Mouse (Mus musculus) liver, postnatal 0 days (tissue): ENCODE measurements at regions not wholly inside any gene's neighbourhood (a gene's known extent, or its start where the extent isn't known, plus 50 kb on each side); places are given as distances from the start of the nearest gene placed in this dataset.

ENCODE experiments used
- ATAC-seq: fragments of 200-750 bp; cut with Nextera tagmentation; 2 replicates; pipeline ENCODE4 v1.8.0; 2017; ENCODE audit warnings: mild to moderate bottlenecking, moderate library complexity
- DNase-seq: peaks from one replicate; pipeline ENCODE4 v3.0.0-alpha.2; 2016
- H3K27ac ChIP-seq: fragments of 300-500 bp; sonication (generic); 2 replicates; pipeline ENCODE4 v1.5.1; 2014; ENCODE audit warnings: antibody characterized with exemption, moderate library complexity, mild to moderate bottlenecking, low read depth
- H3K27me3 ChIP-seq: fragments of 300-500 bp; sonication (generic); 2 replicates; pipeline ENCODE4 v1.6.1; 2014; ENCODE audit warnings: low read length, control low read depth, mixed read lengths; ENCODE audit not compliant: insufficient read depth
- H3K36me3 ChIP-seq: fragments of 300-500 bp; sonication (generic); replicated peaks from 2 replicates; pipeline ENCODE4 v1.6.1; 2014; ENCODE audit warnings: mild to moderate bottlenecking, control low read depth, low read length, moderate library complexity, mixed read lengths; ENCODE audit not compliant: insufficient read depth
- H3K4me1 ChIP-seq: fragments of 300-500 bp; sonication (generic); 2 replicates; pipeline ENCODE4 v1.6.1; 2014; ENCODE audit warnings: antibody characterized with exemption, mild to moderate bottlenecking, control low read depth; ENCODE audit not compliant: insufficient read depth
- H3K4me2 ChIP-seq: fragments of 300-500 bp; sonication (generic); 2 replicates; pipeline ENCODE4 v1.6.1; 2014; ENCODE audit warnings: low read depth, mild to moderate bottlenecking, low read length, moderate library complexity, mixed read lengths
- H3K4me3 ChIP-seq: fragments of 300-500 bp; sonication (generic); 2 replicates; pipeline ENCODE4 v1.5.1; 2014; ENCODE audit warnings: low read depth, low read length
- H3K9ac ChIP-seq: fragments of 300-500 bp; sonication (generic); replicated peaks from 2 replicates; pipeline ENCODE4 v1.6.1; 2014; ENCODE audit warnings: mild to moderate bottlenecking, moderate library complexity
- H3K9me3 ChIP-seq: fragments of 300-500 bp; sonication (generic); 2 replicates; pipeline ENCODE4 v1.6.1; 2016; ENCODE audit warnings: mild to moderate bottlenecking, control low read depth, low read length, mixed read lengths
- CTCF ChIP-seq: sonication (generic); IDR thresholded peaks from 2 replicates; pipeline ENCODE4 v1.5.1; 2016; ENCODE audit warnings: antibody characterized with exemption, low read depth
- EP300 ChIP-seq: IDR thresholded peaks from 2 replicates; pipeline ENCODE4 v1.6.1; 2016; ENCODE audit warnings: antibody characterized with exemption, low read depth, mild to moderate bottlenecking
- WGBS: fragments of 180-500 bp; shearing (Covaris S2); extraction: QIAGEN DNeasy Blood & Tissue Kit; methylation state at CpG from one replicate; pipeline ENCODE4 v1.1.7; 2014; ENCODE audit not compliant: insufficient replicate concordance; 5-methylcytosine and 5-hydroxymethylcytosine counted together

DNA sequence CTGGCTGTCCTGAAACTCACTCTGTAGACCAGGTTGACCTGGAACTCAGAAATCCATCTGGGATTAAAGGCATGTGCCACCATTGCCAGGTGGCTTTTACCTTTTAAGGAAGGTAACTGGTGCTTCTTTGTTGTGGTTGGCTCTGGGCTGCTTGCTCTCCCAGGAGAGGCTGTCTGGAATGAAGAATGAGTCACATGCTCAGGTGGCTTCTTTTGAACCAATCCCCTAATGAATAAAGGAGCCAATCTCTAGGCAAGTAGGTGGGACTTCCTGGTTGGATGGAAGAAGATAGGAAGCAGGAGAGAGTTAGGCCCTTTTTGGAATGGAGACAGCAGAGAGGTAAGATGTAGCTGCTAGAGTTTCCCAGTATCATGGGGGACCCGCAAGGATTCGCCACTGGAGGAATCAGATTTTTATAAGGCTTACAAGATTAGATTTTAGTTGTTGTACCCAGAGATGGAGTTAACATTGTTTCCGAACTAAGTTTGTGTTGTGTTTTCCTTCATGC is 241.6 kb downstream of the Enc1 start:
- Histone ChIP-seq H3K36me3 (no peaks in the 10 kb centered on the region), H3K4me2 (no peak overlapping the region), H3K9ac (no peak overlapping the region), H3K27me3 (no peaks in the 10 kb centered on the region), H3K9me3 (no peaks in the 10 kb centered on the region), H3K4me3 (no peak overlapping the region), H3K27ac (no peak overlapping the region), H3K4me1 (no peaks in the 10 kb centered on the region)
- DNase-seq (no peak), ATAC-seq (no peak)
- TF ChIP-seq EP300: no peak
- no peak for TF ChIP-seq CTCF
- WGBS: 95% methylated on average over 3 of the region's 3 CpGs

DNA sequence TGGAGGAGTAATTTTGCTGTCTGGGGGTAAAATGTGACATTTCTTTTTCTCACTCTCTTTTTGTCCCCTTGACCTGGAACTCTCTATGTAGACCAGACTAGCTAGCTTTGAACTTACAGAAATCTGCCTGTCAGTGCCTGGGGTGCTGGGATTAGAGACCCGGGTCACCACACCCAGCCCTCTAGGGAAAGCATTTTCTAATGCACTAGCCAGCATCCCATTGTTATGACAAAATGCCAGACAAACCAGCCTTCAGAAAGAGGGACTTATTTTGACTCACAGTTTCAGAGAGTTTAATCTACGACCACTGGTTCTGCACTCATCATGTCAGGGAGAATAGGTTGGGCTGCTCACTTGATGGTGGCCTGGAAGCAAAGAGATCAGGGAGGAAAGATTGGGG is 240.4 kb downstream of the Enc1 start:
- Histone ChIP-seq H3K4me1 (no peaks in the 10 kb centered on the region), H3K4me3 (no peak overlapping the region), H3K9me3 (no peaks in the 10 kb centered on the region), H3K9ac (no peak overlapping the region), H3K36me3 (no peaks in the 10 kb centered on the region), H3K27ac (no peak overlapping the region), H3K4me2 (no peak overlapping the region), H3K27me3 (no peaks in the 10 kb centered on the region)
- no peak for TF ChIP-seq EP300
- no peak for TF ChIP-seq CTCF
- WGBS: 68% methylated on average over 2 of the region's 2 CpGs
- ATAC-seq (no peak), DNase-seq (no peak)

DNA sequence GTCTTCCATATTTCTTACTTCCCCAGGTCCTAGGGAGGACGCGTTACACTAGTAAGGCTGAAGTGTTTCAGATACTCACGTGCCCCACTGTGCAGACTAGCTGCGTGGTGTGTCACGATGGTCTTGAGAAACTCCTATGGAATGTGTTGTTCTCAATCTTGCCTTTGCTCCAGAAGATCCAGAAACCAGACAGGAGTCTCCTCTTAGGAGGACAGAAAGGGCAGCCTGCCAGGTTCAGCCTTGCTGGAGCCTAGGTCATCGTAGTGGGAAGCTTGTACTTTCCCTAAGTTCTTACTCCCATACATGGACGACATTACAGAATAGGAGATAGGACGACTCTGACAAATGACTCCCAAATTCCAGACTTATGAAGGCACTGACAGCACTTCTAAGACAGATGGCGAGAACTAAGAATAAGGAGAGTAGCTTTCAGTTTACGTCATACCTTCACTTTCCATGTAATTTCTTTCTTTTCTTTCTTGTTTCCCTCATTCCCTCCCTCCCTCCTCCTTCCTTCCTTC is 238.2 kb downstream of the Enc1 start:
- WGBS: 80% methylated on average over 10 of the region's 10 CpGs
- no peaks in the 10 kb centered on the region for H3K9me3 ChIP-seq
- H3K36me3 ChIP-seq: no peaks in the 10 kb centered on the region
- no peak overlapping the region for H3K4me3 ChIP-seq
- no peak overlapping the region for H3K4me2 ChIP-seq
- H3K27ac ChIP-seq: no peak overlapping the region
- TF ChIP-seq CTCF: no peak
- TF ChIP-seq EP300: no peak
- H3K4me1 ChIP-seq: no peaks in the 10 kb centered on the region
- ATAC-seq (no peak), DNase-seq (no peak)
- no peak overlapping the region for H3K9ac ChIP-seq
- no peaks in the 10 kb centered on the region for H3K27me3 ChIP-seq

DNA sequence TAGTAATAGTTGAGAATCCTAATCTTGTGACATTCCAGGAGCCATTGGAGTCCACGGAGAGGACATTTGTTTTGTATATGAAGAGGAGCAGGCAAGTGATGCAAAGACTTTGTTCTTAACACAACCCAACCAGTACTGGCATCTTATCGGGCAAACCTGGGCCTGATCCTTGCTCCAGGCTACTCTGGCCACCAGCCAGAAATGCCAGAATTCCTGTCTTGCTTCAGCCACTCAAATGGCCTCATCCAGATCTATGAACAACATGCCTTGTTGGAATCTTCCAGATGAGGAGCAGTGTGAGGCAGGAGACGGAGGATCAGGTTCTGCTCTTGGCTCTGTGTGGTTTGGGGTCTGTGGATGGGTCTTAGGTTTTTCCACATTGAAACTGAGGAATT is 233.1 kb downstream of the Enc1 start:
- Histone ChIP-seq H3K36me3 (no peaks in the 10 kb centered on the region), H3K9me3 (no peaks in the 10 kb centered on the region), H3K27me3 (no peaks in the 10 kb centered on the region), H3K4me3 (no peak overlapping the region), H3K27ac (no peak overlapping the region), H3K4me2 (no peak overlapping the region), H3K4me1 (no peaks in the 10 kb centered on the region), H3K9ac (no peak overlapping the region)
- 73% methylated on average over 3 of the region's 3 CpGs for WGBS
- no peak for ATAC-seq
- TF ChIP-seq EP300: no peak
- TF ChIP-seq CTCF: no peak
- DNase-seq: no peak

DNA sequence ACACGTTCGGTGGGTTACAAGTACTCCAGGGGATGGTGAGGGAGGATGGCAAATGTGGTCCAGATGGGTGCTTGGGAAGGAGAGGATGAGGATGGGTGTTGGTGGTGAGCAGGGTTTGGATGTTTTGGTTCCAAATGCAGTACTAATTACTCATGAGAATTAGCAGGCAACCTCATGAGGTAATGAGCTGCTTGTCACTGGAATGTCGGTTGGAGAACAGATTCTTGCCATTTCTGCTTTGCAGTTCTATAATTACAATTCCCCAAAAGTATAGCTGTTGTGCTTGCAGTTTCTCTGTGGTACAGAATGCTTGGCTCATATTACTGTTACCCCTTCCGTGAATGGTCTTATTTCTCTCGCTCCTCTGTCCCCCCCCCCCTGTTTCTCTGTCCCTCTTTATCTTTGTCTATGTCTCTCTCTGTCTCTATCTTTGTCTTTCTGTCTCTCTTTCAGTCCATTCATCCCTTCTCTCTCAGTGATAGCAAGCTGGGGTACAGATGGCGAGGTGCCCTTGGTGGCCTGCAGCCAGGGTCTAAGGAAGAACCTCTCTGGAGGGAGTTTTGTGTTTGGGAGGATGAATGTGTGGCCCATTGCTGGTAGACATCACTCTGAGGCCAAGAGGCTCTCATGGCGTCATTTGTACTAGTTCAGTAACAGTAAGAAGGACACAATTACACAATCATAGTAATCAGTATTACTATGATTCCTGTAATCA is 232.5 kb downstream of the Enc1 start:
- no peaks in the 10 kb centered on the region for H3K36me3 ChIP-seq
- no peaks in the 10 kb centered on the region for H3K9me3 ChIP-seq
- no peak overlapping the region for H3K4me3 ChIP-seq
- no peak overlapping the region for H3K9ac ChIP-seq
- H3K27ac ChIP-seq: no peak overlapping the region
- TF ChIP-seq CTCF (no peak), EP300 (no peak)
- H3K4me2 ChIP-seq: no peak overlapping the region
- no peak for DNase-seq
- 82% methylated on average over 7 of the region's 7 CpGs for WGBS
- H3K27me3 ChIP-seq: no peaks in the 10 kb centered on the region
- no peak for ATAC-seq
- no peaks in the 10 kb centered on the region; the same call in 1 of the 2 replicates for H3K4me1 ChIP-seq

DNA sequence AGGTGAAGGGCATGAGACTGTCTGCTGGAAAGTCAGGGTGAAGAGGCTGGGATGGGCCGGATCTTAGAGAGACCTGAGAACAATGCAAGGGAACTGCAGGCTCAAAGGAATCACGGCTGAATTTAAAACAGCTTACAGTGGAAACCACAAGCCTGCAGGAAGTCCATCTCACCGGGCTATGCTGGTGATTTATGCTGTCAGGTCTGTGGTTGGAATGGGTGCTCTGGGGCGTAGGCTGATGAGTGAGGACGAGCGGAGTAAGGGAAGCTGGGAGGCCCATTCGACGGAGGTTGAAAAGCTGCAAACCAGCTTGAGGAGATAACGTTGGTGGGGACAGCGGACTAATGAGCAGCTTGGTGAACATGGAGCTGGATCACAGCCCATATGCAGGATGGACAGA is 229.1 kb downstream of the Enc1 start:
- H3K9ac ChIP-seq: no peak overlapping the region

More for the DNA sequence above, 229.1 kb downstream of the Enc1 start:
- Histone ChIP-seq H3K36me3 (no peaks in the 10 kb centered on the region), H3K27ac (no peak overlapping the region), H3K9me3 (no peaks in the 10 kb centered on the region), H3K27me3 (no peaks in the 10 kb centered on the region), H3K4me2 (no peak overlapping the region), H3K4me3 (no peak overlapping the region), H3K4me1 (no peaks in the 10 kb centered on the region; the same call in 1 of the 2 replicates)
- 24% methylated on average over 10 of the region's 10 CpGs for WGBS
- no peak for TF ChIP-seq CTCF
- TF ChIP-seq EP300: no peak
- 0 out of 2 replicates have a peak, but pooled peaks have one; percentile 41 for ATAC-seq
- DNase-seq: no peak
